Mouse (Mus musculus): Measurements from ENCODE around the gene Fbxo22. TPM values are rescaled to one million over a fixed set of nuclear protein-coding genes. Genes with fewer than 3 reads are reported as not detected.
"Not testable (repeated sequence)": the region's sequence is repeated elsewhere in the genome, so short reads cannot be mapped to it uniquely, and the experiment has no call there.

The Fbxo22 gene
- total and polyA plus RNA-seq, 2 experiments from 2014 or later: 45.0 to 48.3 TPM

GRCm38 (mm10) chr9:55240852-55241251 lies 32.1 kb downstream of the Fbxo22 start:
- TF ChIP-seq EP300 (IDR thresholded peaks at IDR 0.05; ENCODE audit: low read depth): no peak
- no peak for TF ChIP-seq CTCF (IDR thresholded peaks at IDR 0.05; ENCODE audit: low read depth)
- no peak overlapping the region for H3K9ac ChIP-seq (replicated peaks; ENCODE audit: low read depth, low read length)
- H3K4me2 ChIP-seq (ENCODE audit: low read depth, low read length): no peak overlapping the region
- no peaks in the 10 kb centered on the region; the same call in 1 of the 2 replicates for H3K27me3 ChIP-seq (ENCODE audit: control insufficient read depth, insufficient read depth, low read length)
- no peak overlapping the region for H3K4me3 ChIP-seq (ENCODE audit: low read depth, low read length)
- no peak for ATAC-seq (ENCODE audit: insufficient read depth, low read depth)
- H3K9me3 ChIP-seq (replicated peaks; ENCODE audit: control insufficient read depth, low read length): no peaks in the 10 kb centered on the region
- no peak overlapping the region for H3K27ac ChIP-seq (ENCODE audit: low read depth)
- H3K36me3 ChIP-seq (replicated peaks; ENCODE audit: control insufficient read depth, insufficient read depth, low read length): no peaks in the 10 kb centered on the region
- no peaks in the 10 kb centered on the region for H3K4me1 ChIP-seq (ENCODE audit: control insufficient read depth, insufficient read depth)
- 49% methylated on average over 5 of the region's 5 CpGs for WGBS
- no peak for DNase-seq (ENCODE audit: low spot score)

DNA sequence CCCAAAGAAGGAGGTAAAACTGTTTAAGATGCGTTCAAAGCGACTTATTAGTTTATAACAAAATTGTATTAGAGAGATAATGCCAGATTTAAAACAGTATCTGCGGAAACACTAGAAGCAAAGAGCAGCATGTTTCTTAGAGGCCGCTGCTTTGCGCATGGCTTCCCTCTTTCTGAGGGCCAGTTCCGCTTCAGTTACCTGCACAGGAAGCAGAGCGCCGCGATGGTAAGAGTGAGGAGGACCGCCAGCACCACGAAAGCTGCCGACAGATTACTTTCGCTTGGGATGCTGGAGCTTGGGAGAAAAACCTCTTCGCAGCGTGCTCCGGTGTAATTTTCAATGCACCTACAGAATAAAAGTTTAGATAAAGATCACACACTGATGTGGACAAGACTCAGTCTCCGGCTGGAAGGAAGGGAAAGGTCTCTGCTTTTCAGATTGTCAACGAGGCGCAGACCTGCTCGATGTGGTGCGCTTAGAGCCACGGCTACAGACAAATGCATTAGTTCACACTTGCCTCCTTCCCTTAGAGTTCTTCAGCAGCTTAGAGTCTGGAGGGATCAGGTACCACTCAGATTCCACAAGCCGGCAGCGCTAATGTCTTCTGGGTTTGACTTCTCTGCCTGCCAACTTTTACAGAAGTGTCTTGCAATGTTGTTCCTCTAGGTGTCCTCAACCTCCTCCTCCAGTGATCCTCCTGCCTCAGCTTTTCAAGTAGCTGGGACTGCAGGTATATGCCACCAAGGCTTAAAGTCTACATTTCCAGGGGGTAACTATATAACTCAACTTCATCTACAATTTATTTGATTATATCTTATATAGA lies 33.3 kb downstream of the Fbxo22 start:
- no peak overlapping the region; the same call in 1 of the 2 replicates for H3K9ac ChIP-seq (replicated peaks; ENCODE audit: low read depth, low read length)
- no peak overlapping the region for H3K27ac ChIP-seq (ENCODE audit: low read depth)
- H3K27me3 ChIP-seq (ENCODE audit: control insufficient read depth, insufficient read depth, low read length): no peaks in the 10 kb centered on the region; the same call in 1 of the 2 replicates
- WGBS: 36% methylated on average over 24 of the region's 24 CpGs
- ATAC-seq (ENCODE audit: insufficient read depth, low read depth): no peak
- TF ChIP-seq CTCF (IDR thresholded peaks at IDR 0.05; ENCODE audit: low read depth): no peak
- TF ChIP-seq EP300 (IDR thresholded peaks at IDR 0.05; ENCODE audit: low read depth): no peak
- H3K4me2 ChIP-seq (ENCODE audit: low read depth, low read length): peak overlapping the region; percentile 59
- no peak for DNase-seq (ENCODE audit: low spot score)
- no peaks in the 10 kb centered on the region for H3K36me3 ChIP-seq (replicated peaks; ENCODE audit: control insufficient read depth, insufficient read depth, low read length)
- H3K4me3 ChIP-seq (ENCODE audit: low read depth, low read length): peak overlapping the region; percentile 42
- no peaks in the 10 kb centered on the region for H3K4me1 ChIP-seq (ENCODE audit: control insufficient read depth, insufficient read depth)
- H3K9me3 ChIP-seq (replicated peaks; ENCODE audit: control insufficient read depth, low read length): no peaks in the 10 kb centered on the region

DNA sequence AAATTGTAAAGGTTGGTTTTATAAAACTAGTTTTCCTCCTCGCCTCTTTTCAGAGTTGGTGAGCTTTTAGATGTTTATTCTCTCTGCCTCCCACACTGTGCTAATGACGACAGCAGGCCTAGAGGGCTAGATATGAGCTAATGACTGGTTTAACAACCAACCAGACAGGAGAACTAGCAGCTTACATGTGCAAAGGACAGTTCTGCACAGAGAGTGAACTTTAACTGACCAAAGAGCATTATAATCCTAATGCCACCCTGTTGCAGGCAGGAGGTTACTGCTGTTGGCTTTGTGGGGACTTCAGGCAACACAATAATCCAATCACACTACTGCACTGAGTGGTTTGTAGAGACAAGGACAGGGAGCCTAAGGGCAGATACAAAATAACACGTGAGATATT lies 34.6 kb downstream of the Fbxo22 start:
- Histone ChIP-seq H3K4me2 (ENCODE audit: low read depth, low read length) (no peak overlapping the region), H3K9me3 (replicated peaks; ENCODE audit: control insufficient read depth, low read length) (no peaks in the 10 kb centered on the region), H3K9ac (replicated peaks; ENCODE audit: low read depth, low read length) (no peak overlapping the region), H3K36me3 (replicated peaks; ENCODE audit: control insufficient read depth, insufficient read depth, low read length) (no peaks in the 10 kb centered on the region), H3K27me3 (ENCODE audit: control insufficient read depth, insufficient read depth, low read length) (no peaks in the 10 kb centered on the region; the same call in 1 of the 2 replicates), H3K27ac (ENCODE audit: low read depth) (no peak overlapping the region), H3K4me3 (ENCODE audit: low read depth, low read length) (no peak overlapping the region), H3K4me1 (ENCODE audit: control insufficient read depth, insufficient read depth) (no peaks in the 10 kb centered on the region)
- DNase-seq (ENCODE audit: low spot score) (no peak), ATAC-seq (ENCODE audit: insufficient read depth, low read depth) (no peak)
- TF ChIP-seq CTCF (IDR thresholded peaks at IDR 0.05; ENCODE audit: low read depth) (no peak), EP300 (IDR thresholded peaks at IDR 0.05; ENCODE audit: low read depth) (no peak)
- WGBS: 72% methylated on average over 3 of the region's 3 CpGs

DNA sequence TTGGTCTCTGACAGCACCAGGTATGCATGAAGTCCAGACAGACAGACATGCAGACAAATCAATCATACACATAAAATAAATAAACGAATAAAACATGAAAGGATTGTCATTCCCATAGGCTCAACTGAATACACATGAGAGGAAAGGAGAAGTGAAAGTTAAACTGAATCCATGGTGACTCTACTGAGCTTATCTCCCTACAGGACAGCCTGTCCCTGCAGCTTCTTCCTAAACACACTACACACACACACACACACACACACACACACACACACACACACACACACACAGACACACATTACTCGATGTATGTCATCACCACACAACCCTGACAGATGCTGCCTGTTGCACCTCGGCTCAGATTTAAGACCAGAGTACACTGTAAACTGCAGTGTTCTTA lies 35.4 kb downstream of the Fbxo22 start:
- Histone ChIP-seq H3K4me2 (ENCODE audit: low read depth, low read length) (no peak overlapping the region), H3K36me3 (replicated peaks; ENCODE audit: control insufficient read depth, insufficient read depth, low read length) (no peaks in the 10 kb centered on the region), H3K4me3 (ENCODE audit: low read depth, low read length) (no peak overlapping the region), H3K9me3 (replicated peaks; ENCODE audit: control insufficient read depth, low read length) (no peaks in the 10 kb centered on the region), H3K27me3 (ENCODE audit: control insufficient read depth, insufficient read depth, low read length) (no peaks in the 10 kb centered on the region; the same call in 1 of the 2 replicates), H3K9ac (replicated peaks; ENCODE audit: low read depth, low read length) (no peak overlapping the region), H3K4me1 (ENCODE audit: control insufficient read depth, insufficient read depth) (no peaks in the 10 kb centered on the region), H3K27ac (ENCODE audit: low read depth) (no peak overlapping the region)
- no peak for TF ChIP-seq EP300 (IDR thresholded peaks at IDR 0.05; ENCODE audit: low read depth)
- no peak for TF ChIP-seq CTCF (IDR thresholded peaks at IDR 0.05; ENCODE audit: low read depth)
- ATAC-seq (ENCODE audit: insufficient read depth, low read depth): no peak
- 49% methylated on average over 3 of the region's 3 CpGs for WGBS
- no peak for DNase-seq (ENCODE audit: low spot score)

GRCm38 (mm10) chr9:55245057-55245750 lies 36.5 kb downstream of the Fbxo22 start:
- H3K4me2 ChIP-seq (ENCODE audit: low read depth, low read length); H3K27ac ChIP-seq (ENCODE audit: low read depth); H3K4me1 ChIP-seq (ENCODE audit: control insufficient read depth, insufficient read depth); H3K36me3 ChIP-seq (replicated peaks; ENCODE audit: control insufficient read depth, insufficient read depth, low read length); H3K4me3 ChIP-seq (ENCODE audit: low read depth, low read length); H3K9ac ChIP-seq (replicated peaks; ENCODE audit: low read depth, low read length); ATAC-seq (ENCODE audit: insufficient read depth, low read depth); H3K27me3 ChIP-seq (ENCODE audit: control insufficient read depth, insufficient read depth, low read length); H3K9me3 ChIP-seq (replicated peaks; ENCODE audit: control insufficient read depth, low read length): not testable (repeated sequence)
- peak; percentile 32 for DNase-seq (ENCODE audit: low spot score)
- WGBS: 53% methylated on average over 1 of the region's 1 CpGs
